Mouse (Mus musculus) naive thymus-derived CD4-positive, alpha-beta T cell, adult 2 months (primary cell): ENCODE measurements around the gene Pllp.
A peak's percentile ranks its signal among the peaks of the same experiment; 100 is the strongest.

Experiments
- DNase-seq: peaks from one replicate; pipeline ENCODE4 v3.0.0-alpha.2; 2011; ENCODE audit warnings: low read depth

Pllp gene

GRCm38 (mm10) chr8:94695994-94696384 is at the start of gene Pllp:
Gene Pllp (minus strand): TSS chr8:94696278.
- DNase-seq: peak; percentile 41

DNA sequence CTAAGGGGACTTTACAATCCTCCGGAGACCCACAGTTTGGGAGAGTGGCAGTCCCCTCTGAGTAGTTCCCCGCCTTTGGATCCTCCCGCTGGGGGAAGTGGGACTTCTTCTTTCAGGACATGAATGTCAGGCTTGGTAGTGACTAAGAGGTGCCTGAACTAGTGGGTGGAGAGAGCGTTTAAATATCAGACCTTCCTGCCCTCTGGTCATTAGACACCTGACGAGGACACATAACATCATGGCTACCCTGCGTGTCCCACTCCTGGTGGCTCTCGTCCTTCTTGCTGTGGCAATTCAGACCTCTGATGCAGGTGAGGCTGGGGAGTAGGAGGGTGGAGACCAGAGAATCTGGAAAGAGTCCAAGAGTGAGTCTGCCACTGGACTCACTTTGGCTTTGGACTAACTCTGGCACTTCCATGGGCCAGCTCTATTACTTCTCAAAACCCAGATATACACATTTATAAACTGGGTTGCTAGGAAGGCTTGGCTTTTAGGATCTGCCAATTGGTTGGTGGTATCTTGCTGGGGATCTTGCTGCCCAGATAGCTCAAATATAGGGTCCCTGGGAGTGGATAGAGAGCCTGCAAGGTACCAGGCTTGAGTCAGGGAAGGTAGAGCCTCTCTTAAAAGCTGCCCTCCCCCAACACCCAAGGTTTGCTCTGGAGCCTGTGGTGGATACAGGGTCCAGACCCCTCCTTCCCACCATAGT is 49.6 kb upstream of the Pllp start, which contains the start of gene Ccl22:
Ccl22 (plus strand) TSS at position 115 of the 709 bp plus-strand sequence.
- DNase-seq: no peak

GRCm38 (mm10) chr8:94744972-94745371 is 48.9 kb upstream of the Pllp start:
- no peak for DNase-seq

DNA sequence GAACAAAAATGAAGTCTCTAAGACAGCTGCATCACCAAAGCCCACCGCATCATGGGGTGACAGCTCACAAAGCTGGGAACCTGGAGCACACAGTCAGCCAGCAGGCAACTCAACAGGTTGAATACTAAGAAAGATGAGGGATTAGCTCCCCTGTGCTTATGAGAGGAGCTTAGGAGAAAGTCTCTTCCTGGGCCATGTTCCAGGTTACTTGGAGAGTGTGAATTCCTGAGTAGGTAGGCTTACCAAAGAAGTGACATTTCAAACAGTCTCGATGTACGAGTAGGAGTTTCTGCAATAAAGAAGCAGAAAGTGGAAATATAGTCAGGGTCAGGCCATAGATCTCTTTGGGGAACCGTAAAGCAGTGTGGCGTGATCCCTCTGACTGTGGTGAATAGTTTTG is 48.4 kb upstream of the Pllp start:
- no peak for DNase-seq

GRCm38 (mm10) chr8:94741726-94742125 is 45.6 kb upstream of the Pllp start:
- DNase-seq: no peak

GRCm38 (mm10) chr8:94740591-94740990 is 44.5 kb upstream of the Pllp start:
- no peak for DNase-seq

DNA sequence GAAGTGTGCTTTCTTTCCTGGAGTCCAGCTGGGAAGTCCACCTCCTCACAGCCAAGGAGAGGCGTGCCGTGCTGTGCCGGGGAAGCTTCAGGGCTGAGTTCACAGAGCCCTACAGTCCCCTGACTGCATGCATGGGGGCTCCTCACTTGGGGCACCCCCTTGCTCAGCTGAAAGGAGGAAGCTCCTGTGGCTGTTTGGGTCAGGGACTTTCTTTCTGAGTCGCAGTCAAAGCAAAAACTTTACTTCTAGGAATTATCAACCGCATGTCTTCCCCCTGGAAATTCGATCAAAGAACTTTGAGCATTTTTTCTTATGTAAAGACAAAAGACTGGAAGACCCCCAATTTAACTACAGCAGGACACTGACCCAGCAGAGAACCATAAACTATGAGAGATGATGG is 43.8 kb upstream of the Pllp start:
- DNase-seq: no peak

GRCm38 (mm10) chr8:94735426-94736094 is 39.5 kb upstream of the Pllp start:
- peak; percentile 8 for DNase-seq

GRCm38 (mm10) chr8:94734735-94735350 is 38.8 kb upstream of the Pllp start:
- no peak for DNase-seq

- no peak for DNase-seq
These were observed 37.9 kb upstream of the Pllp start for GRCm38 (mm10) chr8:94733821-94734465.

DNA sequence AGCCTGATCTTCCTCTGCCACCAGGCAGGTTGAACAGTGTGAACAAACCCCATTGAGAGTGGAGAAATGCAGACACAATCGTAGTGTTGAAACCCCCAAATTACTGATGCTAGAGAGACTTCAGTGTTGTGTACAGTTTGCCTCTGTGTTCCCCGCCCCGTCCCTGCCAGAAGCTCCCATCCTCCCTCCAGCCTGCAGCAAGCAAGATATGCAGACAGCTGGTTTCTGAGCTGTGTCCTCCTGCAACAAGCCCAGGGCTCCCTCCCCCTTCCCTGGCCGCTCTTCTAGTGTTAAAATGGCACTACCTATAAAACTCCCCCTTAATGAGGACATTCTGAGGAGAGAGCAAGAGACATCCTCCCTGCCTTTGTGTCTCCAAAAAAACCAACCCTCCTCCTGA is 33.2 kb upstream of the Pllp start:
- no peak for DNase-seq

- DNase-seq: no peak
These were observed 29.9 kb upstream of the Pllp start for GRCm38 (mm10) chr8:94725998-94726397.

DNA sequence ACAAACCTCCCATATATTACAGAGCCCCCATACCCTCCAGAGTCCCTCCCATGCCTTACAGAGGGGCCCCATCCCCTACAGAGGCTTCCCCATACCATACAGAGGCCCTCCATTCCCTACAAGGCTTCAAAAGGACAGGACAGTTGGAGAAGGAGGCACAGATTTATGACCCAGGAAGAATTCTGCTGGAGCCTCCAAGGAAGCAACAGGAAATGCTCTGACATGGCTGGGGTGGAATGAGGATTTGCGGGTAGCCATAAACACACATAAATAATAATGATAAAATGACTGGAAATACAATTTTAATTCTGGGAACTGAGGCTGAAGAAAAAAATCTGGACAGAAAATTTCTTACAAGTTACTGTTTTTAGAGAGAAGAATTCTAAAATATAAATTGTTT is 20.8 kb upstream of the Pllp start:
- no peak for DNase-seq

GRCm38 (mm10) chr8:94715871-94716270 is 19.8 kb upstream of the Pllp start:
- DNase-seq: no peak

GRCm38 (mm10) chr8:94714556-94714955 is 18.5 kb upstream of the Pllp start:
- DNase-seq: no peak

DNA sequence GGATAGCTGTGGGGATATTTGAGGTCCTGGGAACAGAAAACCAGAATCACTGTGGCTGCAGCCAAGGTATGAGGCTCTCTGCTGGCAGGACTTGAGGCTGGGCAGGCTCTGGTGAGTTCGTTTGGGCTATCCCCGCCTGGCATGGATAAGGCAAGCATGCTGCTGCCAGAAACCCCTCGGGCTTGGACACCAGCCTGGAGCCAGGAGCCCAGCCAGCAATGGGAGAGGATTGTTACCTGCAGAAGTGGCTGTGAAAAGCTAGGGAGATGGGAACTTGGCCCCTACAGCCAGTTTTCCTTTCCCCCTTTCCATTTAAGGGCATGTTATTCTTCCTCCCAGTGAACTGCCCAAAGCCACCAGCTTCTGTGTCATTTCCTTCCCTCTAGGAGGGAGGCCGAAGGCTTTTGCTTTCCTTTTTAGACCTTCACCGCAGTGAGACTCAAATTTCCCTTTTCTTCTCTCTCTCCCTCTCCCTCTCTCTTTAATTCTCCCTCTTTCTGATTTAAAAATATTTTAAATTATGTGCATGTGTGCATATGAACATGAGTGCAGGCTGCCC is 15.2 kb upstream of the Pllp start:
- DNase-seq: no peak

DNA sequence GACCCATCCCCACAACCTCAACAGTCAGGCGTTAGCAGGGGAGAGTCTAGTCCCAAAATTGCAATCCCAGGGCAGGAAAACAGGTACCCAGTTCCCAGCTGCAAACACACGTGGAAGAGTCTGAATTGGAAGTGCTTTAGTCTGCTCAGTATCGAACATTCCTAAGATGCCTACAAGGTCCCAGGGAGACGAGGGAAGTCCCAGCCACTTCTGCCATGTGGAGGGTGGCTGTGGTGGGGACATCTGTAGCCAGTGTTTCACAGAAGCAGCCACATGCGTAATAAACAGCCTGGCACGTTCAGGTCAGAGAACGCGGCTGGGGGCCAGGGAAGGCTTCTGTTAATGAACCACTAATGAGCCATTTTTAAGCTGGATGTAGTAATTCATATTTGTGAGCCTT is 14.3 kb upstream of the Pllp start:
- no peak for DNase-seq

GRCm38 (mm10) chr8:94706732-94707395 is 10.8 kb upstream of the Pllp start:
- no peak for DNase-seq

DNA sequence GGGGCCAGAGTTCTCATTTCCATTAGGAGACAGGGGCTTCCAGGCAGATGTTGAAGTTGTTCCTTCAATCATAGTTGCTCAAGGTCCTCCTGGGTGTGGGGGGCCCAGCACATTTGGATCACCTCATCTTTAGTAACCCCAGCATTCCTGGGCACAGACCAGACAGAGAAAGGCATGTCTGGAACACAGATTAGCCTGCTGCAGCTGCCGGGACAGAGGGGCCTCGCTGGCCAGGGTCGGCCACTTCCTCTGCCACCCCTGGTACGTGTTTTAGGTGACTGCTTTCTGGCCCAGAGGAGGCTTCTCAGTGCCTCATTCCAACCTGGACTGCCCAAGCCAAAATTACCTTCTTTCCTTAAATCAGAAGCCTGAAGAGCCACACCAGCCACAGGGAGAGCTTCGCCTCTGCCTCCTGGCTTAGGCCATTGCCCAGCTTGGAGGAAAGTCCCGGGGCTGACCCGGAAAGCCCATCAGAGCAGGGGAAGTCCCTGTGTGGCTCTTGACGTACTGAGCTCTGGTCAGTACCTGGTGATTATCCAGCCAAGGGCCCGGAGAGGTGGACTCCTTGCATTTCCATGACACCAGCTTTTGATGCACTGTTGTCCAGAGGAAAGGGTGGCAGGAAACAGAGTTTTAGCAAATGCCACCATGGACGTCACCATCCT is 9.6 kb upstream of the Pllp start:
- DNase-seq: no peak

GRCm38 (mm10) chr8:94704669-94704984 is 8.5 kb upstream of the Pllp start:
- no peak for DNase-seq

DNA sequence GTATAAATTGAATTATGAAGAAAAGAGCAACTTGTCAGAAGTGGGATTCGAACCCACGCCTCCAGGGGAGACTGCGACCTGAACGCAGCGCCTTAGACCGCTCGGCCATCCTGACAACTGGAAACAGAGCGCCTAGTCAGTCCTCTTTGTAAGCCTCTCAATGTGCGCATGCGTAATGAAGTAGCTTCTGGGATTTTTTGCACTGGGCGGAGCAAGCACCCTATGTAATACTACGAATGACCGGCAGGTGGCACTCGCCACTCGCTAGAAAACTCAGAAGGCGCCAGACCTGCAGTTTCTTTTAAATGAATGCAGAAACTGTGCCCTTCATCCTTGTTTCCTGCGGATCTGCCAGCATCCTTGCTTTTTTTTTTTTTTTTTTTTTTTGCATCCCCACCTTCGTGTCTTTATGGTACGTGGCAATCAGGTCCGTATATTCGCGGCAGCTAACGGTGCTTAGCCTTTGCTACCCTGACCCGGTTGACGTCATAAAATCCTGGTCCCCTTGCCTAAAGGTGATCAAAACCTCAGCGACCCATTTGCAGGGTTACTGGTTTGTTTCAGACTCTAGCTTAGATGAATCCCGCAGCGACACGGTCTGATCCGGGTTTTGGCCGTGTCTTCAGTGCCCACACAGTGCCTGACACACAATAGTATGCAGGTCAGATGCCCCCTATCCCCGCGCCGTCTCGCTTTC is 8.0 kb upstream of the Pllp start:
- DNase-seq: peak; percentile 100
